Mouse (Mus musculus) erythroblast, adult 5-6 weeks (primary cell): ENCODE measurements around the gene Cep19. TPM values are rescaled to one million over a fixed set of nuclear protein-coding genes. Genes with fewer than 3 reads are reported as not detected.
"Not testable (repeated sequence)": the region's sequence is repeated elsewhere in the genome, so short reads cannot be mapped to it uniquely, and the experiment has no call there.

Experiments used
- ATAC-seq: replicated peaks from 2 replicates; pipeline ENCODE4 v1.8.0; 2016; ENCODE audit warnings: moderate number of reproducible peaks, mild to moderate bottlenecking, moderate TSS enrichment, inconsistent platforms; ENCODE audit not compliant: poor library complexity, low FRiP score, severe bottlenecking
- total RNA-seq, 2 experiments: library from RNA; stranded (forward) in 1 of 2; stranded (reverse) in 1 of 2; fragments of 150-400 nt in 1 of 2; fragments of 200-764, 138-1000 nt in 1 of 2; gene quantifications; 2 replicates each; pipeline versions ENCODE4 v1.2.3 to v1.2.4; 2015 to 2017; ENCODE audit warnings: low replicate concordance in 2 of 2

The Cep19 gene
- total RNA-seq (2015; ENCODE audit: low replicate concordance) (13.4 and 15.4 TPM in 2 replicates), total RNA-seq (2017; ENCODE audit: low replicate concordance) (9.1 and 15.0 TPM in 2 replicates)

DNA sequence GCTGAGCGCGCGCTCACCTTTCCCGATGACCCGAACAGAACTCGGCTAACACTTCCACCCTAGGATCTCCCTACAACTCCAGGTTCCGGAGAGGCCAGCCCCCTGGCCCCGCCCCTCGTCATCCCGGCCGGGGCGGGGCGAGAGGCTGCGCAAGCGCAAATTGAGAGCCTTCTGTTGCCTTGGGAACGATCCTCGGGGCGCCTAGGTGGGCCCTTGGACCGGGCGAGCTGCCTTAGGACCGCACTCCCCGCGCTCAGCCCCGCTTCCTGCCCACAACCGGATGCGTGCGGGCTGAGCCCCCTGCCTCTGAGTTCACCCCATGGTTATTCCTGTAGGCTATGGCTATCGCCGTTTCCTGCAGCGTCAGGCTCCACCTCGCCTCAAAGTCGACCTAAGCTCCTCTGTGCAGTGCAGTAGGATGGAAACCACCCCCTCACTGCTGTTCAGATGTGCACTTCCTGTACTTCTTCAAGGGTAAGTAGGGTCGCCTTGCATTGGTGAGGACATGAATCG, at the start of gene Cep19, which contains the start of gene Pigx:
Gene Cep19 (plus strand): TSS at position 163 of the 513 bp plus-strand sequence.
Gene Pigx (minus strand): TSS at position 103 of the 513 bp plus-strand sequence.
- ATAC-seq: peak; percentile 98

GRCm38 (mm10) chr16:32058817-32059216, 40.8 kb upstream of the Cep19 start:
- ATAC-seq: no peak

GRCm38 (mm10) chr16:32059840-32060523, 39.6 kb upstream of the Cep19 start:
- no peak for ATAC-seq

DNA sequence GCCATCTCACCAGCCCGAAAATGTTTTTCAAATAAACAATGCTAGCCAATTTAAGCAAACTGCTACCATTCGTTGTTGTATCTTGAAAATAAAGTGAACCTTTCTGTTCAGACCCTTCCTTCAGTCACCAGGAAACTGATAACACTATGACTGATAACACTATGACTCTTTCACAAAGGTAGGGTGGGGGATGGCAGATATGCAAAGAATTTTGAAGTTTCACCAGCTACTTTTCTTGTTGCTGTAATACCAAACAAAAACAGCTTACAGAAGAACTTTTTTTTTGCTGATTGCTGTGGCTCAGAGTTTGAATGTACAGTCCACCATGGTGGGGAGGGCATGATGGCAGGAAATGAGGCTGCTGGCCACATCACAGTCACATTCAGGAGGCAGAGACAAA, 37.4 kb upstream of the Cep19 start:
- no peak for ATAC-seq

- no peak for ATAC-seq
Measured at GRCm38 (mm10) chr16:32063900-32064299, 35.7 kb upstream of the Cep19 start.

DNA sequence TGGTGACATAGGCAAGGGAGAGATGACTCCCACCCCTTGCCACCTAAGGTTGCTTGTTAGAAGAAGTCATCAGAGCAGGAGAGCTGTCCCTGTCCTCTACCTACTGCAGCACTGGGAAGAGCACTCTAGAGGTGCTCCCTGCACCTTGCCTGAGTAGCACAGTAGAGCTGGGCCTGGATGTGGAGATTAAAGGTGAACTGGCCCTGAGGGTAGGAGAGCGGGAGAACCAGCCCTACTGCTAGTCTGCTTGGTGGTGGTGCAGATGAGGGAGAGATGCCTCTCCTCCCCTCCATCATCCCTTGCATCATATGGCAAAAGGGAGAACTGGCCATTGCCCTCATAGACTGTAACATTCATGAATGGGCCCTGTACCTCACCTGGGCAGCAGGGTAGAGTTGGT, 32.7 kb upstream of the Cep19 start:
- ATAC-seq: no peak

DNA sequence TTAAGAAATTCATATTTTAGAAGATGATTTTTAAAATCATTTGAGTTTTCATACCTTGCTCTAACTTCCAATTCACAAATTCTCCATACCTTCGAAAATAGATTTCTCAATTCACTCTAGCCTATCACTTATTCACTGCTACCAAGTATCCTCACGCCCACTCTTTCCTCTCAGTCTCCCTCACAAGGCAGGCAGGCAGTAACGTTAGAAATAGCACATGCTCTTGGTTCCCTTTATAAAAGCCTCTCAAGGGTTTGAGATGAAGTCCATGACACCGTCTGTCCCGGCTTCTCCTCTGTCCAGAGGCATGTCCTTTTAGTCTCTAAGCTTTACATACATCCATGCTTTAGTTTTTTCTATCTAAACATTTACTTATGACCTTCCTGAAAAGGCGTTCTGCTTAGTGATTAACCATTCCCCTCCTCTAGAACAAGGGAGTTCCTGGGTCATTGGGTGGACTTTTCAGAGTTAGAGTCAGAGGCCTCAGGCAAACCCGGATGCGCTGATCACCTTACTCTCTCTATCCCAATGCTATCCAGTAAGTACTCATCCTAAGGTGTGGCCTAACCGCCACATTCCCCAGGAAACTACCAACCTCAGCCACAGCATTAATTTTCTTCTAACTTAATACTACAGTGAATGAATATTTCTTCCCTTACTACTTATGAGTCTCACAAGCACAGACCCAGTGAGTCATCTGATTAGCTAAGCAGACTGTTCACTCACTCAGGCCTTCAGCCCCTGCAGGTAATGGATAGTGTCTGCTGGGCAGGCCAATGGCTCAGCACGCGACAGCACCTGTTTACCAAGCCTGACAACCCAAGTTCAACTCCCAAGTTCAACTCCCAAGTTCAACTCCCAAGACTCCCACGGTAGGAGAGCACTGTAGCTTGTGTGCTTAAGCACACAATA, 31.0 kb upstream of the Cep19 start:
- no peak for ATAC-seq

DNA sequence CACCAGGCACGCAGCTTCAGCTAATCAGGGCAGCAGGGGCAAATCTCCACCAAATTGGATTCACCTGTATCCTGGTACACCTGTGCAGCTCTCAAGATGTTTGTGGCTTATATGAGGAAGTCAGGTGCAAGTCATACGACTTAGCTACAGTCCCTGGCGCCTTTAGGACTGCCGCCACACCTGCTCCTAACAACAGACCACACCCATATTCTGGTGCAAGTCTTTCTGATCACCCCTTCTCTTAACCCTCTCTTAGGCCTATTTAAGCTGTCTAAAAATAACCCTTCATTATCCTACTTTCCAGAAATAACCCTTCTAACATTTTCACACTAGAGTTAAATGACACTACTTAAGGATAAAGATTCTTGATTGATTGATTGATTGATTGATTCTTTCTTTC, 29.5 kb upstream of the Cep19 start:
- ATAC-seq: not testable (repeated sequence)

DNA sequence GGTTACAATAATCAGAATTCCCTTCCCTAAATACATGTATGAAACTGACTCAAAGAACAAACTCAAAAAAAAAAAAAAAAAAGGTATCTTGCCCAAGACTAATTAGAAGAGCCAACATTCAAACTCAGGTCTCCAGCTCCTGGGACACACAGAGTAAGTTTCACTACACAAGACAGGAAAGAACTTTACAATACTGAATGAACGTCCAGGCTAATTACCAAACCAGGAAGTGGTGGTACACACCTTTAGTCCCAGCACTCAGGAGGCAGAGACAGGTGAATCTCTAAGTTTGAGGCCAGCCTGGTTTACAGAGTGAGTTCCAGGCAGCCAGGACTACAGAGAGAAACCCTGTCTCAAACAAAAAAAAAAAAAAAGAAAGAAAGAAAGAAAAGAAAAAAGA, 23.8 kb upstream of the Cep19 start:
- ATAC-seq: no peak

DNA sequence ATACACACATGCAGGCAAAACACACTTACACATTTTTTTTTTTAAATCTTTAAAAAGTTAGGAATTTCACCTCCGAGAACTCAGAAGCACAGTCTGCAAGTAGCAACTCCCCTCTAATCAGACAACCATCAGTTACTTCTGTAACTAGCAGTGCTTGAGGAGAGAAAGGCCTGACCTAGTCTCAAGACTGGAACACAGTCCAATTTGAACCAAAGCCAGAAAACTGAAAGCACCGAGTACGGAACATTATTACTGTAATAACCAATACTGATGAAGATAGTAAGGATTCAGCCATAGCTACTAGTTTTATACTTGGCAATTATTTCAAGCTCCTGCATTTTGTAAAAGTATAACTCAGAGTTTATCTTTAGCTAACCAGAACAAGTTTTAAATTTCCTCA, 23.2 kb upstream of the Cep19 start:
- ATAC-seq: no peak

GRCm38 (mm10) chr16:32077648-32078407, 21.8 kb upstream of the Cep19 start:
- ATAC-seq: 0 out of 2 replicates have a peak, but pooled peaks have one; percentile 3

DNA sequence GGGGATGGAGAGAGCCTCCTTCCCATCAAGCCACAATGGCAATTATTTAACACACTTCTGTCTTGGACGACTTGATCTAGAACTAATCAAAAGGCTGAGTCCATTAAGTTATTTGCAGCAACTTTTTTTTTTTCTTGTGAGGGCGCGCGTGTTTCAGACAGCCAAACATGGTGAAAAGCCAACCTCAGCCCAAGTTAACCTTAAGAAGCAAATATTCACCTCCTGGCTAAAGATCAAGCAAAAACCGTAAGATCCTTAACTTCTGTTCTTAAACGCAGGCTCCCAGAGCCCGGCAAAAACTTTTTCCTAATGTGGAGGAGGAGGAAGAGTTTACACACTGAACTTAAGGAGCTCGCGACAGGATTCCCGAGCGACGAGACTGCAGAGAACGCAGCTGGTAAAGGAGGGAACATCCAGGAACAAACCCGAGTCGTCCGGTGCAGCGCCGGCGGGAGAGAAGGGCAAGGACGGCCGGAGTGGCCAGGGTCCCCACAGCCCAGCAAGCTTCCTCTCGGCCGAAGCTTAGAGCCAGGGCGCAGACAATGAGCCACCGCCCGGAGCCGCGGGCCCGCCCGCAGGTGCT, 21.1 kb upstream of the Cep19 start:
- peak; percentile 9 for ATAC-seq

DNA sequence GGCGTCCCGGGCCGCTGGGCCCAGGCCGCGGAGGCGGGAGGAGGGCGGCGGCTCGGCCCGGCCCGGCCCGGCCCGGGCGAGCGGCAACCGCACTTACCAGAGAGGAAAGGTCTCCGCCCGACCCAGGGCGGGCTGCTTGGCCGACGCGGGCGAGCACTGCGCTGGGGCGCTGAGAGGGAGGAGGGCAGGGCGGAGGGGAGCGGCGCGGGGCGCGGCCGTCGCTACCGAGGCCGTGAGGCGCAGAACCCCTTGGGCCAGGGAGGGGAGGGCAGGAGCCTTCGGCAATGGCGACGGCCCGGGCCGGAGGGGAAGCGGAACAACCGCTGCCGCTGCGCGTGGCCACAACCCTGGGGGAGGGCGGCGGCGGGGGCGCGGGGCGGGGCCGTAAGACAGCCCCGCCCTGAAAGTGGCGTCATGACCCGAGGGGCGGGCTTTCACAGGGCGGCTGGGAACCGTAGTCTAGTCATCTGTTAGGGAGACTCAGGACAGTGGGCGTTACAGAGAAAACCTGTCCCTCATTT, 20.5 kb upstream of the Cep19 start, which contains the start of gene Pak2:
Gene Pak2 (minus strand): TSS at position 352 of the 521 bp plus-strand sequence.
- ATAC-seq: peak; percentile 91

GRCm38 (mm10) chr16:32087629-32088443, 11.8 kb upstream of the Cep19 start:
- ATAC-seq: no peak

DNA sequence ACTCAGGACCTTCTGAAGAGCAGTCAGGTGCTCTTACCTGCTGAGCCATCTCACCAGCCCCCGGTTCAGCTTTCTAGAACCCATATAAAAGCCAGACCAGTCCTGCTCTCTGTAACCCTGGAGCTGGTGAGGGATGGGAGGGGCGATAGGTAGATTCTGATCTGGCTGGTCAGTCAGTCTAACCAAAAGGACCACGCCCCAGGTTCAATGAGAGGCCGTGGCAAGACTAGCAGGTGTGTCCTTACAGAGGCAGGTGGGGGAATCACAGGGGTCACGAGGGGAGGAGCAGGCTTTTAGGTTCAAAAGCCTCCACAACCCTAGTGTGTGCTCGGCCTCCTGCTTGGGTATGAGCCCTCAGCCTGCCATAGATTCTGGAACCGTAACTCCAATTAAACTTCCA, 8.1 kb upstream of the Cep19 start:
- no peak for ATAC-seq

DNA sequence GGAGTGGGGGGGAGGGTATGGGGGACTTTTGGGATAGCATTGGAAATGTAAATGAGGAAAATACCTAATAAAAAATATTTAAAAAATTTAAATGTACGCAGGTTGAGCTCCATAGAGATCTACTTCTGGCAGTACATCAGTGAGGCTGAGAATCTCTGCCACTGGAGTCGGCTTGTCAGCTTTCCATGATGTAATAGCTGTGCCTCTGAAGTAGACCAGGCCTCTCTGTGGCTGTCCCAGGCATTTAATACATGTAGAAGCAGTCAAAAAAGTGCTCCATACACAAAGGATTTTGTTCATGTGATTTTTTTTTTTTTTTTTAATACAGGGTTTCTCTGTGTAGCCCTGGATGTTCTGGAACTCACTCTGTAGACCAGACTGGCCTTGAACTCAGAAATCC, 1.8 kb upstream of the Cep19 start:
- ATAC-seq: not testable (repeated sequence)

GRCm38 (mm10) chr16:32098897-32099637, 533 bp upstream of the Cep19 start:
- ATAC-seq: peak; percentile 53; the same call in 1 of the 2 replicates

GRCm38 (mm10) chr16:32102295-32102694, 2.7 kb downstream of the Cep19 start:
- ATAC-seq: no peak
